Comparison of ENCODE assay signal across 17 mouse cellular contexts in genomic region chr11:74840739-74841138, GRCm38 (mm10). TPM values are rescaled to one million over a fixed set of nuclear protein-coding genes. Genes with fewer than 3 reads are reported as not detected.
DNase-seq lines count a peak whose midpoint lies in the region; ATAC-seq lines count a peak whose summit lies in the region.
"Had no signal": no experiment of that assay in that cellular context is flagged by ENCODE, and none has a peak within 500 bp of the region (broad histone marks: within the 10 kb centered on the region; RNA-seq: fewer than 3 reads in every experiment).

No protein-coding gene starts in this region.

- WGBS in heart, embryonic 10.5 days = 89% methylated on average over 8 of the region's 8 CpGs
- 91% methylated on average over 8 of the region's 8 CpGs for WGBS in midbrain, embryonic 10.5 days
- 94% methylated on average over 8 of the region's 8 CpGs for WGBS in midbrain, embryonic 13.5 days

- H3K36me3 ChIP-seq in heart, embryonic 10.5 days = peaks cover 47% of the 10 kb centered on the region
- H3K36me3 ChIP-seq in midbrain, embryonic 10.5 days = peaks cover 77% of the 10 kb centered on the region
- H3K36me3 ChIP-seq in midbrain, embryonic 13.5 days = peaks cover 60% of the 10 kb centered on the region

- intact Hi-C loops in heart, postnatal 36 days (cut with DNase I) = no loop called here

- H3K9me3 ChIP-seq in heart, embryonic 10.5 days = no peaks in the 10 kb centered on the region
- H3K9me3 ChIP-seq in midbrain, embryonic 10.5 days (replicated peaks) = peaks cover 6% of the 10 kb centered on the region
- H3K9me3 ChIP-seq in midbrain, embryonic 13.5 days = no peaks in the 10 kb centered on the region
- H3K9me3 ChIP-seq: embryonic facial prominence, embryonic 13.5 days; hindbrain, embryonic 15.5 days; liver, embryonic 15.5 days had no signal

- H3K4me2 ChIP-seq in midbrain, embryonic 13.5 days (replicated peaks) = no peak overlapping the region
- H3K4me2 ChIP-seq: embryonic facial prominence, embryonic 13.5 days; hindbrain, embryonic 15.5 days; limb, embryonic 13.5 days; liver, embryonic 15.5 days had no signal

- H3K27me3 ChIP-seq in heart, embryonic 10.5 days (ENCODE audit: insufficient read depth, poor library complexity, severe bottlenecking) = no peaks in the 10 kb centered on the region
- peaks cover 15% of the 10 kb centered on the region for H3K27me3 ChIP-seq in midbrain, embryonic 10.5 days (ENCODE audit: low read depth, poor library complexity, severe bottlenecking)
- H3K27me3 ChIP-seq in midbrain, embryonic 13.5 days = 0 out of 2 replicates have a peak, but pooled peaks cover 3% of the 10 kb centered on the region
- H3K27me3 ChIP-seq: embryonic facial prominence, embryonic 13.5 days; hindbrain, embryonic 15.5 days; limb, embryonic 13.5 days; liver, embryonic 15.5 days; megakaryocyte, embryonic 14.5 days had no signal

- DNase-seq in heart, embryonic 10.5 days (ENCODE audit: low spot score) = no peak
- no peak for DNase-seq in heart, postnatal 36 days
- DNase-seq in kidney, adult 9 months = peak; percentile 35
- no peak for DNase-seq in kidney, postnatal 25 days
- no peak for DNase-seq in midbrain, embryonic 10.5 days (ENCODE audit: low spot score)
- DNase-seq: layer of hippocampus, adult 9-11 months; lung, postnatal 10 days had no signal

- H3K4me3 ChIP-seq in heart, embryonic 10.5 days = no peak overlapping the region
- H3K4me3 ChIP-seq in midbrain, embryonic 10.5 days = no peak overlapping the region
- no peak overlapping the region for H3K4me3 ChIP-seq in midbrain, embryonic 13.5 days (replicated peaks)
- H3K4me3 ChIP-seq: embryonic facial prominence, embryonic 13.5 days; hindbrain, embryonic 15.5 days; limb, embryonic 13.5 days; liver, embryonic 15.5 days; myocyte had no signal

- H3K4me1 ChIP-seq in heart, embryonic 10.5 days = peaks cover 86% of the 10 kb centered on the region
- peaks cover 63% of the 10 kb centered on the region for H3K4me1 ChIP-seq in midbrain, embryonic 10.5 days
- peaks cover 32% of the 10 kb centered on the region for H3K4me1 ChIP-seq in midbrain, embryonic 13.5 days (replicated peaks)

- H3K27ac ChIP-seq in heart, embryonic 10.5 days = peak overlapping the region; percentile 53
- H3K27ac ChIP-seq in midbrain, embryonic 10.5 days (replicated peaks) = 0 out of 2 replicates have a peak overlapping the region, but pooled peaks have one; percentile 13
- H3K27ac ChIP-seq in midbrain, embryonic 13.5 days = no peak overlapping the region
- H3K27ac ChIP-seq: embryonic facial prominence, embryonic 13.5 days; hindbrain, embryonic 15.5 days; limb, embryonic 13.5 days; liver, embryonic 15.5 days had no signal

- H3K9ac ChIP-seq in midbrain, embryonic 13.5 days (replicated peaks) = no peak overlapping the region
- H3K9ac ChIP-seq: embryonic facial prominence, embryonic 13.5 days; hindbrain, embryonic 15.5 days; limb, embryonic 13.5 days; liver, embryonic 15.5 days had no signal

- ATAC-seq in midbrain, embryonic 13.5 days = no peak
- no peak for ATAC-seq in monocyte, adult 5-6 weeks (replicated peaks; ENCODE audit: insufficient number of reproducible peaks, low FRiP score, low TSS enrichment, poor library complexity, severe bottlenecking)
- ATAC-seq: forebrain, embryonic 16.5 days; intestine, embryonic 16.5 days had no signal

RNA-seq across cellular contexts. Expression of gene Mnt, which starts 10.0 kb away (rescaled TPM):
- polyA plus RNA-seq in heart, embryonic 10.5 days (2016; fragmentation: Nextera tagmentation; extraction: Ambion mirVana) = 3.2 and 3.8 TPM in 2 replicates
- total RNA-seq in heart, postnatal 36 days (2021) = 10 to 100 TPM; 11.4 to 11.9 TPM
- polyA plus RNA-seq in midbrain, embryonic 10.5 days (2016; fragmentation: Nextera tagmentation; extraction: Ambion mirVana) = 4.2 and 5.5 TPM in 2 replicates
- polyA plus RNA-seq in midbrain, embryonic 13.5 days (2015; fragmentation: Nextera tagmentation; extraction: Ambion mirVana) = 8.4 and 9.1 TPM in 2 replicates
- total RNA-seq in monocyte, adult 5-6 weeks (2017) = 8.0 to 14.0 TPM (median 9.5 TPM) in 3 replicates

RNA-seq across cellular contexts. Expression of gene Sgsm2, which starts 56.1 kb away (rescaled TPM):
- 5.5 and 5.8 TPM in 2 replicates for polyA plus RNA-seq in heart, embryonic 10.5 days (2016; fragmentation: Nextera tagmentation; extraction: Ambion mirVana)
- total RNA-seq in heart, postnatal 36 days (2021) = 1 to 10 TPM; 6.1 to 6.2 TPM
- polyA plus RNA-seq in midbrain, embryonic 10.5 days (2016; fragmentation: Nextera tagmentation; extraction: Ambion mirVana) = 7.6 and 9.5 TPM in 2 replicates
- 18.8 and 20.8 TPM in 2 replicates for polyA plus RNA-seq in midbrain, embryonic 13.5 days (2015; fragmentation: Nextera tagmentation; extraction: Ambion mirVana)
- 1.4 to 10.7 TPM (median 3.1 TPM) in 3 replicates for total RNA-seq in monocyte, adult 5-6 weeks (2017)

RNA-seq across cellular contexts. Expression of gene Tsr1, which starts 57.1 kb away (rescaled TPM):
- 41.0 and 52.7 TPM in 2 replicates for polyA plus RNA-seq in heart, embryonic 10.5 days (2016; fragmentation: Nextera tagmentation; extraction: Ambion mirVana)
- total RNA-seq in heart, postnatal 36 days (2021) = 10 to 100 TPM; 19.7 to 20.2 TPM
- polyA plus RNA-seq in midbrain, embryonic 10.5 days (2016; fragmentation: Nextera tagmentation; extraction: Ambion mirVana) = 46.3 and 49.7 TPM in 2 replicates
- 28.1 and 32.1 TPM in 2 replicates for polyA plus RNA-seq in midbrain, embryonic 13.5 days (2015; fragmentation: Nextera tagmentation; extraction: Ambion mirVana)
- 26.3 to 41.9 TPM (median 28.8 TPM) in 3 replicates for total RNA-seq in monocyte, adult 5-6 weeks (2017)
